Mouse (Mus musculus) layer of hippocampus, postnatal 10 days (tissue): ENCODE measurements around the gene Adad1. TPM values are rescaled to one million over a fixed set of nuclear protein-coding genes. Genes with fewer than 3 reads are reported as not detected.

Experiments used
- DNase-seq, 2 experiments: peaks; one replicate each; pipeline ENCODE4 v3.0.0; 2021; ENCODE audit warnings: low spot score in 2 of 2
- total RNA-seq, 2 experiments: library from RNA; stranded (reverse); gene quantifications; 2 replicates each; pipeline ENCODE4 v1.2.3; 2021

The Adad1 gene
- total RNA-seq, 2 experiments from 2014 or later: not detected

DNA sequence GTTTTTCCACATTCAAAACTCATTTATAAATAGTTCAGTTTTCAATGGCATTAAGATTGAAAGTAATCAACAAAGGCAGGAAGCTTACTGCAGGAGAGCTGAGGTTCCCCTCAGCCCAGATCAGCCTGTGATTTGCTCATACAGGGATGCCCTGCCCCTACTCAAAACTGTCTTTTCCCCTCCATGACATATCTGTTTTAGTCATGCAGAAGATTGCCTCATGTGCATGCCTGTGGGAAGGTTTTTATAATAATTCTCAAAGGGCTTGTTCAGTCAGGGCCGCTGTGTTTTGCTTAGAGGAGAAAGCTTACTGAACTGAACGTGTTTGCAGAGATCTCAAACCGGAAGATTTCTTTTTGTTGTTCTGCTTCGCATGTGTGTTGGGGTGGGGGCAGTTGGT is 97.8 kb downstream of the Adad1 start:
- DNase-seq: no peak

GRCm38 (mm10) chr3:37169283-37169682 is 106.0 kb downstream of the Adad1 start:
- no peak for DNase-seq

Other genes with a start within 250 kb of the Adad1 start
- 100 to 1,000 TPM; 105 to 116 TPM for gene 4932438A13Rik, start 200.4 kb upstream of the Adad1 start, total RNA-seq
- gene Il2, start 62.4 kb downstream of the Adad1 start, total RNA-seq: not detected
- under 1 TPM in 1 of 2 experiments, not detected in 1; 0.18 TPM for gene Il21, start 169.1 kb downstream of the Adad1 start, total RNA-seq
- gene Bbs12, start 249.0 kb downstream of the Adad1 start, total RNA-seq: 1 to 10 TPM; 4.8 to 5.6 TPM
- 1 to 10 TPM; 7.4 to 8.4 TPM for gene Cetn4, start 249.2 kb downstream of the Adad1 start, total RNA-seq